Mouse (Mus musculus): ENCODE results near the gene Igsf3. TPM values are rescaled to one million over a fixed set of nuclear protein-coding genes. Genes with fewer than 3 reads are reported as not detected.

The Igsf3 gene
- polyA plus RNA-seq, 1 experiment = 36.0 TPM

DNA sequence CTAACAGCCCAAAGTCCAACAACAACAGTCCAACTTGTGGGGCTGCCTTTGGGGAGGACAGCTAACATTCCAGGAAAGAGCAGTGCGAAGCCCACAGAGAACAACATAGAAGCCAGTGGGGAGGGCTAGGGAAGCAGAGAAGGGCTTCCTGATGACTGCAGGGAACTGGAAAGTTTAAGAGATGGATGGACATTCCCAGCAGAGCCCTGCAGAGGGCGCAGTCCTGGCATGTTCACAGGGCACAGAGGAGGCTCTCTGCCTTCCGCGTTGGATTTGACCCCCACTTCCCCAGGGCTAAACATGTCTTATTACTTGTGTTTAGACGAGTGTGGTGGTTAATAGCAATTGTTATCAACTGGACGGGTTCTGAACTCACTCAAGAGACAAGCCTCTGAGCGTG lies 111.3 kb downstream of the Igsf3 start:
- TF ChIP-seq POLR2A (IDR thresholded peaks at IDR 0.05; ENCODE audit: borderline replicate concordance, extremely low read depth, insufficient read depth, insufficient read length, poor library complexity, severe bottlenecking) = no peak
- no peak for TF ChIP-seq CTCF (IDR thresholded peaks at IDR 0.05; ENCODE audit: borderline replicate concordance, extremely low read depth, insufficient read depth, insufficient read length)
- no peak for DNase-seq (ENCODE audit: low read depth)

- DNase-seq (ENCODE audit: low read depth) = no peak
- no peak for TF ChIP-seq POLR2A (IDR thresholded peaks at IDR 0.05; ENCODE audit: borderline replicate concordance, extremely low read depth, insufficient read depth, insufficient read length, poor library complexity, severe bottlenecking)
These were observed 113.6 kb downstream of the Igsf3 start for GRCm38 (mm10) chr3:101490515-101490914.

DNA sequence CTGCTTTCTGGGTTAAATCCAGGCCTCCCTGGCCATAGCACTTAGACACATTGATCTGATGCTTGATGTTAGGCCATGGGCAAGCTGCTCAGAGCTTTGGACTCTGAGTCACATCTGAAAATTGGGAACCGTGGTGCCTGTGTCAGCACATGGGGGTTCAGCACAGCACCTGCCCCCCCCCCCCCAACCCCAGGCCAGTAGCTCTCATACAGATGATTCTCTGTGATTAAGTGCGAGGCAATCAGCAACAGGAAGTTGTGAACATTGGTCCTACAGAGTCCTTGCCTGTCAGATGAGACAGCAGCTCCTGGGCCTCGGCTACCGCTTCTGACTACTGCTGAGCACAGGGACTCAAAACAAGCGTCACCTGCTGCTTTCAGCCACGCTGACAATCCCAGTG lies 116.0 kb downstream of the Igsf3 start:
- no peak for TF ChIP-seq CTCF (IDR thresholded peaks at IDR 0.05; ENCODE audit: borderline replicate concordance, extremely low read depth, insufficient read depth, insufficient read length)
- TF ChIP-seq POLR2A (IDR thresholded peaks at IDR 0.05; ENCODE audit: borderline replicate concordance, extremely low read depth, insufficient read depth, insufficient read length, poor library complexity, severe bottlenecking) = no peak
- DNase-seq (ENCODE audit: low read depth) = no peak

GRCm38 (mm10) chr3:101493937-101494459 lies 117.1 kb downstream of the Igsf3 start:
- TF ChIP-seq CTCF (IDR thresholded peaks at IDR 0.05; ENCODE audit: borderline replicate concordance, extremely low read depth, insufficient read depth, insufficient read length) (peak; percentile 93), POLR2A (IDR thresholded peaks at IDR 0.05; ENCODE audit: borderline replicate concordance, extremely low read depth, insufficient read depth, insufficient read length, poor library complexity, severe bottlenecking) (no peak)
- peak; percentile 95 for DNase-seq (ENCODE audit: low read depth)

DNA sequence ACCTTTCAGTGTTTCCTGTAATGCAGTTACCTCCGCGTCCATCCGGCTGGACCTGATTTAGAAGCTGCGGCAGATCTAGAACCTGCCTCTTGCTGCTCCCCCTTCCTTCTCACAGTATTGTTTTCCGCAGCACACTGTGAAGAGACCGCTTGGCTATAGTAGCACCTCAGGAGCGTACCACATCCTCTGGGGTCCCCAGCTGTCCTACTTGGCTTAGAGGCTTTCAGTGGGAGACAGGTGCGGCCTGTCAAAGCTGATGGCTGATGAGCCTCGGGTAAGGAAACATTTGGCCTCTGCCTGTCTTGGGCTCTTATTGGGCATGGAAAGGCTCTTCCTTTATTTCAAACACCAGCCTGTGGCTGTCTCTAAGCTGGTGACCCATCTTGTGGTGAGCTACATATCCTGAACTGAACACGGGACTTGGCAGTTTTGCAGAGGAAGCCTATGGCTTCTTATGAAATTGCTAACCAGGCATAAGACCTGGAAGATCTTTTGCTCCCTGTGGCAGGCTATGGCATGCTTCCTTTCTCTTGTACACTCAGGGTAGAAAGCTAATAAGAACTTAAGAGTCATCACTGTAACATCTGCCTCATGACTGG lies 120.6 kb downstream of the Igsf3 start:
- TF ChIP-seq CTCF (IDR thresholded peaks at IDR 0.05; ENCODE audit: borderline replicate concordance, extremely low read depth, insufficient read depth, insufficient read length) (no peak), POLR2A (IDR thresholded peaks at IDR 0.05; ENCODE audit: borderline replicate concordance, extremely low read depth, insufficient read depth, insufficient read length, poor library complexity, severe bottlenecking) (no peak)

DNA sequence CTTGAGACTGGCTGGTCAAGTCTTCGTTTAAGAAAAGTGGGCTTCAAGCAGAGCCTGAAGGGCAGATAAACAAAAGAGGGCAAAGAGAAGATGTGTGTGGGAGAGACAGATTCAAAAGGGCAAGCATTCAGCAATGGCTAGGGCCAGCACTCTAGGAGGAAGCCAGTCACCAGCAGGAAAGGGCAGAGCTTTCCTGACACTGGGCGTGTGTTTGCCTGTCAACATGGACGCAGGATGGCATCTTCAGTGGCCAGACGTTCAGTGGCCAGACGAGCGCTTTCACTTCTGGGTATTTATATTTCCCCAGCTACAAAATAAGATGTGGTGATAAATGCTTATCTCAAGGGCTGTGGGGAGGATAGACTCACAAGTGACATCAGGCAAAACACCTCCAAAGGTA lies 123.0 kb downstream of the Igsf3 start:
- no peak for TF ChIP-seq POLR2A (IDR thresholded peaks at IDR 0.05; ENCODE audit: borderline replicate concordance, extremely low read depth, insufficient read depth, insufficient read length, poor library complexity, severe bottlenecking)
- no peak for TF ChIP-seq CTCF (IDR thresholded peaks at IDR 0.05; ENCODE audit: borderline replicate concordance, extremely low read depth, insufficient read depth, insufficient read length)
- no peak for DNase-seq (ENCODE audit: low read depth)

More for the DNA sequence above, 120.6 kb downstream of the Igsf3 start:
- DNase-seq (ENCODE audit: low read depth) = no peak

- TF ChIP-seq POLR2A (IDR thresholded peaks at IDR 0.05; ENCODE audit: borderline replicate concordance, extremely low read depth, insufficient read depth, insufficient read length, poor library complexity, severe bottlenecking) (no peak), CTCF (IDR thresholded peaks at IDR 0.05; ENCODE audit: borderline replicate concordance, extremely low read depth, insufficient read depth, insufficient read length) (no peak)
- DNase-seq (ENCODE audit: low read depth) = no peak
These were observed 123.6 kb downstream of the Igsf3 start for GRCm38 (mm10) chr3:101500393-101501051.

DNA sequence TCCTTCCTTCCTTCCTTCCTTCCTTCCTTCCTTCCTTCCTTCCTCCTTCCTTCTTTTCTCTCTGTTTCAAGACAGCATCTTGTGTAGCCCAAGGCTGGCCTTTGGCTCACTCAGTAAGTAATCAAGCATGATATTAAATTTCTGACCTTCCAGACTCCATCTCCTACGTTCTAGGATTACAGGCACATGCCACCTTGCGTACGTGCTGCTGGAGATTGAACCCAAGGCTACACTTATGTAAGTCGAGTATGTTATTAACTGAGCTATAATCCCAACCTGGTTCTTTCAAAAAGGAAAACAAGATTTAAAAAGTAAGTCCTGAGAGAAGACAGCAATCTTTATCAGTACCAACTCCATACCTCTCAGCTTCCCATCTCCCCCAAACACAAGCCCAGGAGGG lies 124.7 kb downstream of the Igsf3 start:
- DNase-seq (ENCODE audit: low read depth) = no peak
- TF ChIP-seq POLR2A (IDR thresholded peaks at IDR 0.05; ENCODE audit: borderline replicate concordance, extremely low read depth, insufficient read depth, insufficient read length, poor library complexity, severe bottlenecking) (no peak), CTCF (IDR thresholded peaks at IDR 0.05; ENCODE audit: borderline replicate concordance, extremely low read depth, insufficient read depth, insufficient read length) (no peak)

DNA sequence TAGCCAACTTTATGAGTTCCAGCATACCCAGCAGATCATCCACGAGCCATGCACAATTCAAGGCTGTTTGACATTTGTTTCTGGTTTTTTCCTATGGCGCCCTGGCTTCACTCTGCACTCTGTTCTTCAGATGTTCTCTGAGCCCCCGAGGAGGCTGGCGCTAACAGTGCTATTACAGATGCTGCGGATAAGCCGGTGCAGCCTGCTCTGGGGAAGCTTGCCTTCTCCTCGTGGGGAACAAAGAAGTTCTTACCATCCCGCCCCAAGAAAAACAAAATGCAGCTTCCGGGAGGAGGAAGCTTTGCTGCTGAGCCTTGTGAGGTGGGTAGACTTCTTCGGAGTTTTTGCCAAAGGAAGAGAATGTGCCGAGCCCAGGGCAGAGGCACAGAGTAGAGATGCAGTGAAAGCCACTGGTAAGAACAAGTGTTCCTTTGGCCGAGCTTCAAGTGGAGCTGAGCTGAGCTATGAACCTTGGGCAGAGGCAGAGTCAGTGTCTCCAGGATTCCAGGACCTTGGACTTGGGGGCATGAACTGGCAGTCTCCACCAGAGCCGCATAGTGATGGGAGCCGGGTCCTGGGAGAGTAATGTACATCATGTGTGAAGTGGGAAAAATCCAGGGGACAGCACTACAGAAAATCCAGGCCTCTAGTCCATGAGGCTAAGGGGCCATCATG lies 125.3 kb downstream of the Igsf3 start:
- peak; percentile 50 for DNase-seq (ENCODE audit: low read depth)
- TF ChIP-seq POLR2A (IDR thresholded peaks at IDR 0.05; ENCODE audit: borderline replicate concordance, extremely low read depth, insufficient read depth, insufficient read length, poor library complexity, severe bottlenecking) = no peak
- no peak for TF ChIP-seq CTCF (IDR thresholded peaks at IDR 0.05; ENCODE audit: borderline replicate concordance, extremely low read depth, insufficient read depth, insufficient read length)

DNA sequence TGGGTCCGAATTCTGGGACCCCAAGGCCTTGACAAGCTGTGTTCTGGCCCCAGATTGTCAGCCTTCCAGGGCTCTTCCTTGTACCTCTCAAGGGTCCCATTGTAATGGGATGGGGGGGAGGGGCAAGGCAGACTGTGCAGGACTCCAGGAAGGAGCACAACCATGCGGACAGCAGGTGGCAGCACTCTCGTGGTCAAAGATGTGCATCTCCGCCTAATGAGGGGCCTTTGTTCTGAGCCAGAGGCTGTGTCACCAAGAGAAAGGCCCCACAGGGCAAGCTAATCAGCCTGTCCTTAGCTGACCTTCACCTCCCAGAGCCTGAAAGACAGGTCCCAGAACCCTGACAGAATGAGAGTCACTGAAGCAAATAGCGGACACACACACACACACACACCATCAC lies 129.3 kb downstream of the Igsf3 start:
- peak; percentile 95 for DNase-seq (ENCODE audit: low read depth)
- TF ChIP-seq POLR2A (IDR thresholded peaks at IDR 0.05; ENCODE audit: borderline replicate concordance, extremely low read depth, insufficient read depth, insufficient read length, poor library complexity, severe bottlenecking) = no peak
- TF ChIP-seq CTCF (IDR thresholded peaks at IDR 0.05; ENCODE audit: borderline replicate concordance, extremely low read depth, insufficient read depth, insufficient read length) = peak; percentile 85

DNA sequence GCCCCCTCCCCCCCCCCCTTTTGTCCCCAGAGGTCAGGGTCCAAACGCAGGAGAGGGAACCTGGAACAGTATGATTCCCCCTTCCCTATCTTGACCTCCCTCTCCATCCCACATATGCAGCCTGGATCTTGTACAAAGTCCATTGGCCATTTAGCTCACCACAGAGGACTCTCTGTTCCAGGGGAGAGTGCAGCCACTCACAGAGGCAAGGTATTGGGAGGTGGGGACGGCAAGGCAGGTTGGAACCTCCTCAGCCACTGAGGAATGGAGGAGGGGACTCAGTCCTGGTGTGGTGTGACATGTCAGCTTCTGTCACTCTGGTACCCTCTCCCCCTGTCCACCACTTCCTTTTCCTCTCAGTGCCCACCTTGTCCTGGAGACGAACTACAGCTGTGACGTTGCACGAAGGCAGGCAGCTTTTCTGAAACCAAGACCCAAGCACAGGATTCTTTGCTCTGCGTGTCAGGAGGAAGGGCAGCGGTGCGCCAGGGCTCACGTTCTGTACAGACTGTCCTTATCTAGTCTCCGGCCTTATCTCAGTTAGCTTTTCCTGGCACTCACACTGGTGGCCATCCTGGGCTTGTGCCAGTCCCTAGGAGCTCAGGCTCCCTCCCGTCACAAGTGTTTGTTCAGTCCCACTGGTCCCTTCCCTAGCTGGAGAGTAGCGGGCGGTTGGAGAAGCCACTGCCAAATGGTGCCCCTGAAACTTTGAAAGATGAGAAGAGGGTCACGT lies 130.3 kb downstream of the Igsf3 start:
- DNase-seq (ENCODE audit: low read depth) = no peak
- TF ChIP-seq POLR2A (IDR thresholded peaks at IDR 0.05; ENCODE audit: borderline replicate concordance, extremely low read depth, insufficient read depth, insufficient read length, poor library complexity, severe bottlenecking) (no peak), CTCF (IDR thresholded peaks at IDR 0.05; ENCODE audit: borderline replicate concordance, extremely low read depth, insufficient read depth, insufficient read length) (no peak)

Measured in brain, embryonic 14.5 days (tissue).